Mouse (Mus musculus) hindbrain, postnatal 0 days (tissue): ENCODE results near the gene Cfp. TPM values are rescaled to one million over a fixed set of nuclear protein-coding genes. Genes with fewer than 3 reads are reported as not detected.

Experiments used
- ATAC-seq: fragments of 200-750 bp; cut with Nextera tagmentation; 2 replicates; pipeline ENCODE4 v1.8.0; 2017; ENCODE audit warnings: mild to moderate bottlenecking, moderate TSS enrichment, moderate library complexity
- DNase-seq: peaks from one replicate; pipeline ENCODE4 v3.0.0-alpha.2; 2015; ENCODE audit warnings: low spot score
- H3K27ac ChIP-seq: fragments of 300-500 bp; sonication (generic); 2 replicates; pipeline ENCODE4 v1.5.1; 2014; ENCODE audit warnings: mild to moderate bottlenecking
- H3K27me3 ChIP-seq: fragments of 300-500 bp; sonication (generic); 2 replicates; pipeline ENCODE4 v1.6.1; 2014; ENCODE audit warnings: low read length, mixed read lengths; ENCODE audit not compliant: insufficient read depth
- H3K36me3 ChIP-seq: fragments of 300-500 bp; sonication (generic); 2 replicates; pipeline ENCODE4 v1.6.1; 2014; ENCODE audit warnings: low read length, mixed read lengths; ENCODE audit not compliant: insufficient read depth
- H3K4me1 ChIP-seq: fragments of 300-500 bp; sonication (generic); 2 replicates; pipeline ENCODE4 v1.6.1; 2014; ENCODE audit warnings: antibody characterized with exemption, low read length, mixed read lengths; ENCODE audit not compliant: insufficient read depth
- H3K4me2 ChIP-seq: fragments of 300-500 bp; sonication (generic); 2 replicates; pipeline ENCODE4 v1.6.1; 2014; ENCODE audit warnings: low read depth, mild to moderate bottlenecking, low read length, moderate library complexity, mixed read lengths
- H3K4me3 ChIP-seq: fragments of 300-500 bp; sonication (generic); 2 replicates; pipeline ENCODE4 v1.5.1; 2014; ENCODE audit warnings: low read length
- H3K9ac ChIP-seq: fragments of 300-500 bp; sonication (generic); replicated peaks from 2 replicates; pipeline ENCODE4 v1.6.1; 2014; ENCODE audit warnings: mild to moderate bottlenecking, low read length, moderate library complexity, mixed read lengths
- H3K9me3 ChIP-seq: fragments of 300-500 bp; sonication (generic); 2 replicates; pipeline ENCODE4 v1.6.1; 2016; ENCODE audit warnings: low read length, mixed read lengths
- CTCF ChIP-seq: IDR thresholded peaks from 2 replicates; pipeline ENCODE4 v1.5.1; 2016; ENCODE audit warnings: antibody characterized with exemption, control low read depth, low read depth
- WGBS: fragments of 180-500 bp; shearing (Covaris S2); extraction: QIAGEN DNeasy Blood & Tissue Kit; methylation state at CpG from one replicate; pipeline ENCODE4 v1.1.7; 2014; 5-methylcytosine and 5-hydroxymethylcytosine counted together
- polyA plus RNA-seq: library from polyadenylated mRNA; unstranded; fragments of >200 nt; fragmentation: Nextera tagmentation; extraction: Ambion mirVana; gene quantifications from 2 replicates; pipeline ENCODE4 v1.2.1, GENCODE M21; 2015
- total RNA-seq: library from RNA; depleted of rRNA; stranded (reverse); fragments of >200 nt; gene quantifications from 2 replicates; pipeline ENCODE4 v1.2.3, GENCODE M21; 2014; rRNA removed

Cfp gene
- total and polyA plus RNA-seq, 2 experiments from 2014 or later = 2.9 to 10.2 TPM

GRCm38 (mm10) chrX:20913726-20914125, 17.6 kb downstream of the Cfp start:
- TF ChIP-seq CTCF = no peak
- Histone ChIP-seq H3K4me3 (no peak overlapping the region), H3K4me2 (no peak overlapping the region), H3K27me3 (no peaks in the 10 kb centered on the region), H3K9ac (no peak overlapping the region), H3K36me3 (no peaks in the 10 kb centered on the region), H3K27ac (no peak overlapping the region), H3K4me1 (0 out of 2 replicates have a peak, but pooled peaks cover 3% of the 10 kb centered on the region), H3K9me3 (no peaks in the 10 kb centered on the region)
- DNase-seq (no peak), ATAC-seq (no peak)
- WGBS = 81% methylated on average over 6 of the region's 6 CpGs

DNA sequence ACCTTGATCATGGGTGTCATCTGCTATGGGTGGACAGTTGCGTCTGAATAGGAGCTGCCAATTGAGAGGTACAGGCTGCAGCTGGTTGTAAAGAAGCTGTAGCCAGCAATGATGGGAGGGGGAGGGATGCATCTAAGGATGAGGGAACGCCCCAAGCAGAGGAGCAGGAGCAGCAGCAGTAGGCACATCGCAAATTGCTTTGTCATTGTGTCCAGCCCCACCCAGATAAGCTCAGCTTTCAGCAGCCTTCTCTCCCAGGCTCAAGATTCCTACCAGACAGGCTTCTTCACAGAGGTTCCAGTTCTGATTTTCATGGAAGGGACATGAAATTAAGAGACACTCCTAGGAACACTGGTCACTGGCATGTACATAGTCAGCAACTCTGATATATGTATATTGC, 21.3 kb downstream of the Cfp start:
- no peaks in the 10 kb centered on the region for H3K36me3 ChIP-seq
- no peak overlapping the region for H3K9ac ChIP-seq
- TF ChIP-seq CTCF = no peak
- no peaks in the 10 kb centered on the region for H3K4me1 ChIP-seq
- no peak overlapping the region for H3K4me3 ChIP-seq
- ATAC-seq (no peak), DNase-seq (no peak)
- no peak overlapping the region for H3K4me2 ChIP-seq
- 61% methylated on average over 3 of the region's 3 CpGs for WGBS
- H3K27ac ChIP-seq = no peak overlapping the region
- H3K27me3 ChIP-seq = no peaks in the 10 kb centered on the region
- H3K9me3 ChIP-seq = no peaks in the 10 kb centered on the region

Other genes starting within 250 kb of the Cfp start
- 260 TPM in 2 replicates for gene Cdk16, start 243.6 kb downstream of the Cfp start, total RNA-seq
- gene Cdk16, start 243.6 kb downstream of the Cfp start, polyA plus RNA-seq = 157 and 169 TPM in 2 replicates
- 99.0 and 109 TPM in 2 replicates for gene Usp11, start 227.6 kb downstream of the Cfp start, total RNA-seq
- 60.3 and 68.9 TPM in 2 replicates for gene Usp11, start 227.6 kb downstream of the Cfp start, polyA plus RNA-seq
- gene Araf, start 133.7 kb downstream of the Cfp start, total RNA-seq = 294 and 310 TPM in 2 replicates
- gene Araf, start 133.7 kb downstream of the Cfp start, polyA plus RNA-seq = 381 and 392 TPM in 2 replicates
- 3.8 and 5.7 TPM in 2 replicates for gene Timp1, start 61.4 kb downstream of the Cfp start, total RNA-seq
- gene Timp1, start 61.4 kb downstream of the Cfp start, polyA plus RNA-seq = 5.4 and 6.3 TPM in 2 replicates
- 65.4 and 75.9 TPM in 2 replicates for gene Syn1, start 10.6 kb downstream of the Cfp start, total RNA-seq
- gene Syn1, start 10.6 kb downstream of the Cfp start, polyA plus RNA-seq = 70.5 and 88.8 TPM in 2 replicates
- 30.5 and 31.1 TPM in 2 replicates for gene Elk1, start 19.1 kb upstream of the Cfp start, total RNA-seq
- 13.7 and 14.5 TPM in 2 replicates for gene Elk1, start 19.1 kb upstream of the Cfp start, polyA plus RNA-seq
- gene Uxt, start 30.5 kb upstream of the Cfp start, total RNA-seq = 9.7 and 12.0 TPM in 2 replicates
- gene Uxt, start 30.5 kb upstream of the Cfp start, polyA plus RNA-seq = 32.2 and 33.2 TPM in 2 replicates
- gene Zfp182, start 130.8 kb upstream of the Cfp start, total RNA-seq = 6.5 and 9.5 TPM in 2 replicates
- gene Zfp182, start 130.8 kb upstream of the Cfp start, polyA plus RNA-seq = 3.8 and 5.2 TPM in 2 replicates
- not detected in 2 replicates for gene Spaca5, start 136.9 kb upstream of the Cfp start, total RNA-seq
- 0.24 TPM in 1 of 2 replicates, not detected in the other for gene Spaca5, start 136.9 kb upstream of the Cfp start, polyA plus RNA-seq
- gene Zfp300, start 158.0 kb upstream of the Cfp start, total RNA-seq = 3.8 and 4.5 TPM in 2 replicates
- 2.9 and 3.3 TPM in 2 replicates for gene Zfp300, start 158.0 kb upstream of the Cfp start, polyA plus RNA-seq
- gene Ssxa1, start 184.3 kb upstream of the Cfp start, total RNA-seq = not detected in 2 replicates
- not detected in 2 replicates for gene Ssxa1, start 184.3 kb upstream of the Cfp start, polyA plus RNA-seq
- gene Gm21876, start 244.1 kb upstream of the Cfp start, total RNA-seq = not detected in 2 replicates
- gene Gm21876, start 244.1 kb upstream of the Cfp start, polyA plus RNA-seq = not detected in 2 replicates